33 mouse cellular contexts compared by ENCODE assay signal in genomic region chr9:59942501-59943085, GRCm38 (mm10). TPM values are rescaled to one million over a fixed set of nuclear protein-coding genes. Genes with fewer than 3 reads are reported as not detected.
DNase-seq lines count a peak whose midpoint lies in the region; ATAC-seq and TF ChIP-seq lines count a peak whose summit lies in the region.
"Had no signal": no experiment of that assay in that cellular context is flagged by ENCODE, and none has a peak within 500 bp of the region (broad histone marks: within the 10 kb centered on the region; RNA-seq: fewer than 3 reads in every experiment).

No protein-coding gene starts in this region.

- H3K4me3 ChIP-seq in heart, embryonic 10.5 days: no peak overlapping the region
- H3K4me3 ChIP-seq in limb, embryonic 12.5 days (replicated peaks): no peak overlapping the region
- H3K4me3 ChIP-seq in limb, embryonic 10.5 days: no peak overlapping the region
- no peak overlapping the region for H3K4me3 ChIP-seq in stomach, embryonic 15.5 days (replicated peaks)
- H3K4me3 ChIP-seq in stomach, postnatal 0 days (ENCODE audit: low read depth, low read length): no peak overlapping the region
- H3K4me3 ChIP-seq in stomach, embryonic 16.5 days (replicated peaks; ENCODE audit: low read length): no peak overlapping the region
- H3K4me3 ChIP-seq: embryonic facial prominence, embryonic 12.5 days; erythroblast, embryonic 14.5 days; forebrain, embryonic 12.5 days; hindbrain, embryonic 15.5 days; kidney, embryonic 15.5 days; left cerebral cortex, adult 2 months; liver, embryonic 13.5 days; neural tube, embryonic 12.5 days had no signal

- H3K9ac ChIP-seq in limb, embryonic 12.5 days (replicated peaks): no peak overlapping the region
- no peak overlapping the region for H3K9ac ChIP-seq in stomach, embryonic 15.5 days
- no peak overlapping the region for H3K9ac ChIP-seq in stomach, postnatal 0 days (ENCODE audit: low read length)
- no peak overlapping the region for H3K9ac ChIP-seq in stomach, embryonic 16.5 days (ENCODE audit: low read length)
- H3K9ac ChIP-seq: embryonic facial prominence, embryonic 12.5 days; forebrain, embryonic 12.5 days; hindbrain, embryonic 15.5 days; kidney, embryonic 15.5 days; liver, embryonic 13.5 days; neural tube, embryonic 12.5 days had no signal

- no peak overlapping the region for H3K27ac ChIP-seq in heart, embryonic 10.5 days
- H3K27ac ChIP-seq in limb, embryonic 12.5 days: peak overlapping the region; percentile 37; the same call in 1 of the 2 replicates
- no peak overlapping the region for H3K27ac ChIP-seq in limb, embryonic 10.5 days
- H3K27ac ChIP-seq in stomach, embryonic 15.5 days: peak overlapping the region; percentile 61; the same call in 1 of the 2 replicates
- no peak overlapping the region for H3K27ac ChIP-seq in stomach, postnatal 0 days (replicated peaks)
- H3K27ac ChIP-seq in stomach, embryonic 16.5 days (ENCODE audit: low read length): no peak overlapping the region
- H3K27ac ChIP-seq: forebrain, embryonic 12.5 days; hindbrain, embryonic 15.5 days; kidney, embryonic 15.5 days; left cerebral cortex, adult 2 months; liver, embryonic 13.5 days; macrophage; neural tube, embryonic 12.5 days had no signal

- no peak overlapping the region for H3K4me2 ChIP-seq in limb, embryonic 12.5 days
- no peak overlapping the region for H3K4me2 ChIP-seq in stomach, embryonic 15.5 days
- no peak overlapping the region for H3K4me2 ChIP-seq in stomach, postnatal 0 days (replicated peaks; ENCODE audit: low read depth)
- H3K4me2 ChIP-seq in stomach, embryonic 16.5 days (ENCODE audit: low read depth, low read length): no peak overlapping the region
- H3K4me2 ChIP-seq: embryonic facial prominence, embryonic 12.5 days; forebrain, embryonic 12.5 days; hindbrain, embryonic 15.5 days; kidney, embryonic 15.5 days; liver, embryonic 13.5 days; neural tube, embryonic 12.5 days had no signal

- WGBS in heart, embryonic 10.5 days: 44% methylated on average over 5 of the region's 5 CpGs
- WGBS in limb, embryonic 12.5 days: 47% methylated on average over 5 of the region's 5 CpGs
- WGBS in limb, embryonic 10.5 days: 81% methylated on average over 5 of the region's 5 CpGs
- WGBS in stomach, embryonic 15.5 days: 31% methylated on average over 5 of the region's 5 CpGs
- WGBS in stomach, postnatal 0 days: 34% methylated on average over 5 of the region's 5 CpGs
- WGBS in stomach, embryonic 16.5 days: 24% methylated on average over 5 of the region's 5 CpGs

- no peak for TF ChIP-seq EP300 in stomach, postnatal 0 days (optimal IDR thresholded peaks at IDR 0.05)

- peaks cover 8% of the 10 kb centered on the region; the same call in 1 of the 2 replicates for H3K27me3 ChIP-seq in heart, embryonic 10.5 days (ENCODE audit: insufficient read depth, poor library complexity, severe bottlenecking)
- no peaks in the 10 kb centered on the region for H3K27me3 ChIP-seq in limb, embryonic 12.5 days
- H3K27me3 ChIP-seq in limb, embryonic 10.5 days (ENCODE audit: low read depth, poor library complexity, severe bottlenecking): no peaks in the 10 kb centered on the region
- H3K27me3 ChIP-seq in stomach, embryonic 15.5 days (replicated peaks): no peaks in the 10 kb centered on the region
- no peaks in the 10 kb centered on the region for H3K27me3 ChIP-seq in stomach, postnatal 0 days (ENCODE audit: control insufficient read depth, insufficient read depth, low read length)
- H3K27me3 ChIP-seq in stomach, embryonic 16.5 days (ENCODE audit: control insufficient read depth, insufficient read depth, low read length): no peaks in the 10 kb centered on the region
- H3K27me3 ChIP-seq: CH12.LX; embryonic facial prominence, embryonic 12.5 days; forebrain, embryonic 12.5 days; hindbrain, embryonic 15.5 days; kidney, embryonic 15.5 days; neural tube, embryonic 12.5 days; Patski had no signal

- DNase-seq in heart, adult 11 months: peak; percentile 58
- no peak for DNase-seq in heart, embryonic 10.5 days (ENCODE audit: low spot score)
- no peak for DNase-seq in limb, embryonic 10.5 days (ENCODE audit: low spot score)
- DNase-seq in stomach, postnatal 0 days (ENCODE audit: low spot score): no peak
- DNase-seq in heart, adult 18-20 months: no peak
- DNase-seq: adrenal gland, postnatal 36 days; cerebellum, adult 11 months; cerebellum, postnatal 14 days; gastrocnemius, postnatal 36 days; heart, postnatal 4 days; liver, embryonic 13.5 days; right cerebral cortex, postnatal 14 days had no signal

- H3K36me3 ChIP-seq in heart, embryonic 10.5 days: no peaks in the 10 kb centered on the region
- H3K36me3 ChIP-seq in limb, embryonic 12.5 days: no peaks in the 10 kb centered on the region
- H3K36me3 ChIP-seq in limb, embryonic 10.5 days: no peaks in the 10 kb centered on the region
- no peaks in the 10 kb centered on the region for H3K36me3 ChIP-seq in stomach, embryonic 15.5 days
- H3K36me3 ChIP-seq in stomach, postnatal 0 days (ENCODE audit: control insufficient read depth, insufficient read depth, low read length): no peaks in the 10 kb centered on the region
- no peaks in the 10 kb centered on the region for H3K36me3 ChIP-seq in stomach, embryonic 16.5 days (ENCODE audit: control insufficient read depth, insufficient read depth, low read length)
- H3K36me3 ChIP-seq: embryonic facial prominence, embryonic 12.5 days; forebrain, embryonic 12.5 days; G1E; hindbrain, embryonic 15.5 days; kidney, embryonic 15.5 days; liver, embryonic 13.5 days; neural tube, embryonic 12.5 days had no signal

- no peak for ATAC-seq in limb, embryonic 12.5 days (ENCODE audit: insufficient number of reproducible peaks, insufficient read depth, low FRiP score, low TSS enrichment, low read depth)
- ATAC-seq in stomach, embryonic 15.5 days (ENCODE audit: insufficient read depth, low FRiP score, low read depth): no peak
- ATAC-seq in stomach, postnatal 0 days (ENCODE audit: low FRiP score, low TSS enrichment): no peak
- peak; percentile 57; the same call in 1 of the 2 replicates for ATAC-seq in stomach, embryonic 16.5 days (ENCODE audit: insufficient read depth, low FRiP score)
- ATAC-seq: Patski had no signal

- no peak for TF ChIP-seq CTCF in stomach, postnatal 0 days (IDR thresholded peaks at IDR 0.05; ENCODE audit: low read depth)

- peaks cover 18% of the 10 kb centered on the region for H3K4me1 ChIP-seq in heart, embryonic 10.5 days
- peaks cover 39% of the 10 kb centered on the region for H3K4me1 ChIP-seq in limb, embryonic 12.5 days (replicated peaks)
- peaks cover 46% of the 10 kb centered on the region for H3K4me1 ChIP-seq in limb, embryonic 10.5 days
- H3K4me1 ChIP-seq in stomach, embryonic 15.5 days: 0 out of 2 replicates have a peak, but pooled peaks cover 4% of the 10 kb centered on the region
- no peaks in the 10 kb centered on the region for H3K4me1 ChIP-seq in stomach, postnatal 0 days (replicated peaks; ENCODE audit: control insufficient read depth, insufficient read depth)
- 0 out of 2 replicates have a peak, but pooled peaks cover 3% of the 10 kb centered on the region for H3K4me1 ChIP-seq in stomach, embryonic 16.5 days (ENCODE audit: control insufficient read depth, insufficient read depth, low read length)
- H3K4me1 ChIP-seq: forebrain, embryonic 12.5 days; hindbrain, embryonic 15.5 days; liver, embryonic 13.5 days; neural tube, embryonic 12.5 days had no signal

- H3K9me3 ChIP-seq in heart, embryonic 10.5 days: no peaks in the 10 kb centered on the region
- no peaks in the 10 kb centered on the region for H3K9me3 ChIP-seq in limb, embryonic 12.5 days
- no peaks in the 10 kb centered on the region for H3K9me3 ChIP-seq in limb, embryonic 10.5 days (replicated peaks)
- no peaks in the 10 kb centered on the region for H3K9me3 ChIP-seq in stomach, embryonic 15.5 days
- no peaks in the 10 kb centered on the region for H3K9me3 ChIP-seq in stomach, postnatal 0 days (ENCODE audit: control insufficient read depth, low read length)
- no peaks in the 10 kb centered on the region for H3K9me3 ChIP-seq in stomach, embryonic 16.5 days (replicated peaks; ENCODE audit: control insufficient read depth, low read length)
- H3K9me3 ChIP-seq: embryonic facial prominence, embryonic 12.5 days; forebrain, embryonic 12.5 days; G1E; hindbrain, embryonic 15.5 days; kidney, embryonic 15.5 days; liver, embryonic 13.5 days; neural tube, embryonic 12.5 days had no signal

RNA-seq across cellular contexts. Expression of gene Nr2e3, which starts 17.9 kb away (rescaled TPM):
- 0.13 TPM in 1 of 2 replicates, not detected in the other for polyA plus RNA-seq in heart, embryonic 10.5 days (2016; fragmentation: Nextera tagmentation; extraction: Ambion mirVana)
- 2.3 and 3.1 TPM in 2 replicates for polyA plus RNA-seq in limb, embryonic 12.5 days (2016; fragmentation: Nextera tagmentation; extraction: Ambion mirVana)
- polyA plus RNA-seq in limb, embryonic 10.5 days (2016; fragmentation: Nextera tagmentation; extraction: Ambion mirVana): 0.11 and 0.33 TPM in 2 replicates
- 1.5 and 2.0 TPM in 2 replicates for polyA plus RNA-seq in stomach, embryonic 15.5 days (2015; fragmentation: Nextera tagmentation; extraction: Ambion mirVana)
- 0.08 TPM in 1 of 2 replicates, not detected in the other for polyA plus RNA-seq in stomach, postnatal 0 days (2015; fragmentation: Nextera tagmentation; extraction: Ambion mirVana)
- 1.7 and 3.1 TPM in 2 replicates for polyA plus RNA-seq in stomach, embryonic 16.5 days (2015; fragmentation: Nextera tagmentation; extraction: Ambion mirVana)
- not detected for total RNA-seq in heart, adult 18-20 months (2021)
- total RNA-seq: adrenal gland, adult 18-20 months; adrenal gland, postnatal 36 days; gastrocnemius, adult 18-20 months; gastrocnemius, postnatal 36 days; heart, postnatal 4 days; layer of hippocampus, postnatal 10 days; left cerebral cortex, adult 2 months; left cerebral cortex, postnatal 36 days; monocyte, adult 5-6 weeks had no signal
- polyA plus RNA-seq: erythroblast, embryonic 14.5 days; G1E; heart, embryonic 16.5 days; hindbrain, embryonic 15.5 days; kidney, embryonic 15.5 days; liver, embryonic 13.5 days; lung, embryonic 16.5 days; macrophage; Patski had no signal

Comparison
In these comparisons a context has a peak if more than half of its experiments do, and no peak if none do; other contexts are left out.
1. H3K27ac ChIP-seq: peak in limb, embryonic 12.5 days (single experiment) and stomach, embryonic 15.5 days (single experiment); none in heart, embryonic 10.5 days (single experiment), limb, embryonic 10.5 days (single experiment), stomach, postnatal 0 days (single experiment) and stomach, embryonic 16.5 days (single experiment).